Mouse (Mus musculus): ENCODE measurements around the gene Vmn2r100. TPM values are rescaled to one million over a fixed set of nuclear protein-coding genes. Genes with fewer than 3 reads are reported as not detected.

Vmn2r100 gene
- not detected in 2 replicates for polyA plus RNA-seq (2012)

DNA sequence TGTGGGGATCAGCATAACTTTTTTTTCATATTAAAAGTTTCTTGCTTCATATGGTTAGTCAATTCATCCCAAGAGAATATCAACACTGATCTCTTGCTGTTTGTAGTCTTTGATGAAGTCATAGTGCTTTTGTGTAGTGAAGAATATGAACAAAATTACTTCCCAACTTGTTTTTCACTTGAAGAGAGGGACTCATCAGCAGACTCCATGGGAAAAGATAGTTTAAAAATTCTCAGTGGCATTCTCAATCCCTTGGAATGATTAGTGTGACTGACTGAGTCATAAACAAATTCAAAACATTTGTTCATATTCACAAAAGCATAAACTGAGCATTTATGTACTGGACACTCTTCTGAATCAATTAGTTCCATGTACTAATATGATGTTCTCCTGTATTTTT is at the start of gene Vmn2r100:
Gene Vmn2r100, plus strand, starts transcription at position 301 of the 400 bp plus-strand sequence.
- TF ChIP-seq GATA1 (IDR thresholded peaks at IDR 0.05; ENCODE audit: low read length) = no peak

DNA sequence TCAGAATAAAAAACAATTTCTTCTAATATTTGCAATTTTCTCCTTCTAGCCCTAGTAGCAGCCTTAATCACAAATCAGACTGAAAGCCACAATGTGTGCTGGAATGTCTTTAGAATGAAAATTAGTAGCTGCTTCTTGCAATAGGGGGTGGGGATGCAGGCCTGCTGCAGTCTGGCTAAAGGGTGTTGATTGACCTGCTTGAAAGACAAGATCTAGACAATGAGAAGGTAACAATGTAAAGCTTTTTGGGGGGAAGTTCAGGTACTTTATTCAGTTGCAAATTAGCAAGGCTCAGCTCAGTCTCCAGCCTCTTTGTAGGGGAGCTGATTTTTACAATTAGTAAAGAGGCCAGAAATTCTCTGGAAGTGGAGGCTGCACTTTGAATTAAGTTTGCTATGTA is 21.7 kb upstream of the Vmn2r100 start:
- TF ChIP-seq GATA1 (IDR thresholded peaks at IDR 0.05; ENCODE audit: low read length) = no peak

DNA sequence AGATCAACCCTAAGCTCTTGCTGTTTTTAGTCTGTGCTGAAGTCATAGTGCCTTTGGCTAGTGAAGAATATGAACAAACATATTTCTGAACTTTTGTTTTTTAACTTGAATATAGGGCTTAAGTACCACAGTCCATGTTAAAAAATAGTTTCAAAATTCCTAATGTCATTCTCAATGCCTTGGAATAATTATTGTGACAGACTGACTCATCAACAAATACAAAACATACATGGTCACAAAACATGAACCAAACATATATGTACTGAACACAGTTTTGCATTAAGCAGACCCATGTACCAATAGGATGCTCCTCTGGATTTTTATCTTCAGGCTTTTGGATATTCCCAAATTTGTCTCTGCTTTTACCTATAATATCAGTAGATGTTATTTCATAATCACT is 72.4 kb downstream of the Vmn2r100 start, which contains the start of gene Vmn2r101:
Gene Vmn2r101, plus strand, starts transcription at position 301 of the 400 bp plus-strand sequence.
- no peak for TF ChIP-seq GATA1 (IDR thresholded peaks at IDR 0.05; ENCODE audit: low read length)

Other genes starting within 250 kb of the Vmn2r100 start
- gene Vmn2r99, start 142.8 kb upstream of the Vmn2r100 start, polyA plus RNA-seq (2012) = not detected in 2 replicates
- gene Vmn2r101, start 72.5 kb downstream of the Vmn2r100 start, polyA plus RNA-seq (2012) = not detected in 2 replicates
- gene Vmn2r102, start 155.6 kb downstream of the Vmn2r100 start, polyA plus RNA-seq (2012) = not detected in 2 replicates

Measured in G1E-ER4 (cell line).